Mouse (Mus musculus): ENCODE results near the gene Tlx1. TPM values are rescaled to one million over a fixed set of nuclear protein-coding genes. Genes with fewer than 3 reads are reported as not detected.

Tlx1 gene
- polyA plus RNA-seq, 3 experiments from 2014 or later, result not detected

DNA sequence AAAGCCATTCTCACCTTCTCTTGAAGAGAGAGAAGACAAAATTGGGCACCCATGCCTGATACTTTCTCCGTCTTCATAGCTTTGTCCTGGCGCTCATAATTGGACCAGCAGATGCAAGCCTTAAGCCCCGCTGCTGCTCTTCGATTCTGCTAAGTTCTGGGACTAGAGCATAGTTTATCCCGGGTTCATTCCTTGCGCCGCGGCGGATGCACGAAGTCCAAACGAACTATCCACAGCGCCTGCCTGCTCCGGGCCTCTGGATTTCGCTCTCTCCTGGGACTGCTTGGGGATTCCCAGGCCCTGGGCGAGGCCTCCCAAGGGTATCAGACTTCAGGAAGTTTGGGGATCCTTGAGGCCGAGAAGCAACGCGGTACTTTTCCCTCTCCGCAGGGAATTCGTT, 8.4 kb downstream of the Tlx1 start:
- ATAC-seq, result no peak

DNA sequence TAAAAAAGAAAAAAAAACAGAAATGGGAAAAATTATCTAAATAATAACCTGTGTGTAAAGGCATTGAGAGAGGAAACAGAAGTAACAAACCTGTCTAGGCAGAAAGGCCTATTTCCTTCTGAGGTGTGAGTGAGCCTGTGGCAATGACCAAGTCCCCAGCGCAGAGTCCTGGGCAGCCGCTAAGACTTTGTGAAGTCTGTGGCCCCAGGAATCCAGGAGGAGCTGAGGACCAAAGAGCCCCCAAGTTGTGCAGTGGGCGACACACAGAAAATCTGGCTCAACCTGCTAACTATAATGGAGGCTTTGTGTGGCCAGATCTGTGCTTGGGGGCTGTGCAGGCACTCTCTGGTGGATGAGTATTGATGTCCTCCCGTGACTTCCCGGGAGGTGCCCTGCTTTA, 9.0 kb downstream of the Tlx1 start:
- no peak for ATAC-seq

DNA sequence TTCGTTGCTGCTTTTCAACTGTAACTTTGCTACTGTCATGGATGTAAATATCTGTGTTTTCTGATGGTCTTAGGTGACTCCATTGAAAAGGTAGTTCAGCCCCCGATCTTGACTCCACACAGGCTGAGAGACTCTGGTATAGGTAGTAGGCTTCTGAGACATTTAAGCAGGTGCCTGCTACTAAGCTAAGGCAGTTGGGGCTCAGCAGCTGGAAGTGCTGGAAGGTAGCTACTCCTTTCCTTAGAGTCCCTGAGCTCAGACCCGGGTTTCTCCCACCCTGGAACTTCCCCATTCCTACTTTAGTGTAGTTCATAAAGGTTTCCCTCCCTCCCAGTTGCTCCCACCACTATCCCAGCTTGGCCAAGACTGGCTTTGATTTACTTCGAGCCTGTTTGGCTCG, 9.5 kb downstream of the Tlx1 start:
- ATAC-seq, result no peak

DNA sequence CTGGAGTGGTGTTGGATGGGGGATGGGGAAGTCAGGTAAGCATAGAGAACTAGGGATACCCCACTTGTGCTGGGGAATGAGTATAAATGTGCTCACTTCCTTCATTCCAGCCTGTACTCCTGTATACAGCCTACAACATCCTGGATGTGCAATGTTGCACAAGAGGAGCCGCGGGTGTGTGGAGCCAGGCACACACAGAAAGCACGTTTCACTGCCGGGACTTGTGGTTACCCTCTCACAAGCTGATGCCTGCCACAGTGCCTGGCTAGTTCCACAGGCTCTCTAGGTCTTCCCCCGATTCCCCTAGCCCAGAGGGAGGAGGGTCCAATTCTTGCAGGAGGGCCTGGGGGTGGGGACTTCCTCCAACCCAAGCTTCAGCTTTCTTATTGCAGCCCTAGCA, 10.0 kb downstream of the Tlx1 start:
- ATAC-seq, result no peak

DNA sequence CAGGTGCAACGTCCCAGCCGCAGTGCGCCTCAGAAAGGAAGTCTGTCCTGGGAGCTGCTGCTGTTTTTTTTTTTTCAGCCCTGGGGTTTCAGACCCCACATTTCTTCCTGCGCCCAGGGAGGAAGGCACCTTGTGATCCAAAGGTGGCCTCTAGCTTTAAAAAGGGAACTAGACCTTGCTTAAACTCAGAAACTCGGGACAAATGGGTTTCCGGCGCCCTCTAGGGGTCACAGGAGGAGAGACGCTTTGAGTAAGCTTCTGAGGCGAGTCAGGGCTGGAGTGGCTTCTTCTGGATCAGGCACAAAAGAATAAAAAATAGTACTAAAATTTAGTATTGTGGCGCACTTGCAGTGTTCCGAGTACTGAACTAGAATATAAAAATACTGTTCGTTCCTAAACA, 10.6 kb downstream of the Tlx1 start:
- ATAC-seq, result no peak

DNA sequence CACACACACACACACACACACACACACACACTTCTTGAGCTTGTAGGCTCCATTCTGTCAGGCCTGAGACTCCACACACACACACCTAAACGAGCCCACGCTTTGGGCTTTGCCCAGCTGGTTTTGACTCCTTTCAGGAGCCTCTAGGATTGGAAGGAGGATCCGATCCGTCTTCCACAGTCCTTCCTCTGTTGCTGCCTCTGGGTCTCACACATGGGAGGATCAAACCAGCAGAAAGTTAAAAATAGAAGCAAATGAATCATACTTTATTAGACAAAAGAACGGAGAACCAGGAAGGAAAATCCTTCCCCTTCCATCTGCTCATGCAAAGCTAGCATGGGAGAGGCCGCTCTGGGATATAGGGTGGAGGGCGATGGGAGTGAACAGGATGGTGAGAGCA, 11.7 kb downstream of the Tlx1 start:
- no peak for ATAC-seq

DNA sequence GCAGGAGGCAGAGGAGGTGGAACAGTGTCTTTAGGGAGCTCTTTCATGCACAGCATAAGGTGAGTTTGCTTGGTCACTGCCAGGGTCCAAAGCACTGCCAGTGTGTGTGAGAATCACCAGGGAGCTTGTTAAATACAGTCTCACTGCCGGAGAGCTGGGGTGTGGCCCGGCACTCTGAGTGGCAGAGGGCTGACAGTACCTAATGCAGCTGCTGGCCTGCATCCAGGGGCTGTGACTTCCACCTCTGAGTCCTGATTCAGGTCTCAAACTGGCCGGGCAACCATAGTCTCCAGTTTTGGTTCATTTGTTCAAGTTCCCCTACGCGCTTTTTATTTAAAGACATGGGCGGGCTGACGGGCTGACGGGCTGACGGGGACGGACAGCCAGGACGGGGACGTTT, 12.4 kb downstream of the Tlx1 start:
- ATAC-seq, result no peak

DNA sequence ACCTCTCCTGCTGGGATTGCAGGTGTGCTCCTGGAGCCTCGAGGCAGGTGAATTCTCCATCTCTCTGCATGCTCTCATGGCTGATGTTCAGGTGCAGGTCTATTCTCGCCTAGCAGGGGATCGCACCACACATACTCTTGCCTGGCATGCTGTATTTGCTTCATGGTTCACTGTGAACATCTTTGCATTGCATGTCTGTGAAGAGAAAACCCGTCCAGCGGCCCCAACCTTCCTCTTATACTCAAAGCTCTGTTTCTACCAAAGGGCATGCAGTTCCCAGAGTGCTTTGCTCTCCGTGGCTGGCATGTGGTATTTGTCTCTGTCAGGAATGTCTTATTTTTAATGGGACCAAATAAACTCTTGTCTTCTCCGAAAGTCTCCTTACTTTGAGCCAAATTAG, 20.0 kb downstream of the Tlx1 start:
- no peak for ATAC-seq

DNA sequence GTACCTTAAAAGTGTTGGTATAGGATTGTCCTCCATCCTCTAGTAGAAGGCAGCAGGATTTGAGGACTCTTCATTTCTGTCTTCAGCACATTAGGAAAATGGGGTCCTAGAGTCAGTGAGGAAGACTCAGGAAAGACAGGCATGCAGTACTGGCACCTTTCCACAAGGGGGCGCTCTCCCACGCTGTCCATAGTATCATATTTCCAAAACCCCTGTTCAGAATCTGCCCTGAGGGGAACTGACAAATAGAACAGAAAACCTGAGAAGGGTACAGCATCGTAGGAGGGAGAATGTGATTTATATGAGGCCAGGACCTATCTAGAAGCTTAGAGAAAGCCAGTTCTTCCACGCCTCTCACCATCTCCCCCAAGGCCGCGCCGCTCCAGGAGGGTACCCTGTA, 24.3 kb downstream of the Tlx1 start:
- no peak for ATAC-seq

DNA sequence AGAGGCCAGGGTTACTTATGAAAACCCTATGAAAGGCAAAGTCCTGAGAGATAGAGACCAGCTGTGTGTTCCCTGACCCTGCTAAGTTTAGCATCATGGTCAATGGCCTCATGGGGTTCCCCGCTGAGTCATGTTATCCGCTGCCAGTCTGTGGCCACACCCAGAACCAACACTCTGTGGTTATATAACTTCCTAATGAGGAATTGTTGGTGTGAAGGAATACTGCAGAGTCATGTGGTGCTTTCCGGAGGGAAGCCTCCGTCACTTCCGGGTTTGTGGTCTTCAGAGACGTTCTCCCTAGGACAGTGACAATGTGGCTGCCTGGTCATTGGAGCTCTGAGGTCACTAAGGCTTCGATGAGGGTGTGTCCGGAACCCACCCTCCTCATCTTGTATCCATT, 25.8 kb downstream of the Tlx1 start:
- ATAC-seq, result no peak

DNA sequence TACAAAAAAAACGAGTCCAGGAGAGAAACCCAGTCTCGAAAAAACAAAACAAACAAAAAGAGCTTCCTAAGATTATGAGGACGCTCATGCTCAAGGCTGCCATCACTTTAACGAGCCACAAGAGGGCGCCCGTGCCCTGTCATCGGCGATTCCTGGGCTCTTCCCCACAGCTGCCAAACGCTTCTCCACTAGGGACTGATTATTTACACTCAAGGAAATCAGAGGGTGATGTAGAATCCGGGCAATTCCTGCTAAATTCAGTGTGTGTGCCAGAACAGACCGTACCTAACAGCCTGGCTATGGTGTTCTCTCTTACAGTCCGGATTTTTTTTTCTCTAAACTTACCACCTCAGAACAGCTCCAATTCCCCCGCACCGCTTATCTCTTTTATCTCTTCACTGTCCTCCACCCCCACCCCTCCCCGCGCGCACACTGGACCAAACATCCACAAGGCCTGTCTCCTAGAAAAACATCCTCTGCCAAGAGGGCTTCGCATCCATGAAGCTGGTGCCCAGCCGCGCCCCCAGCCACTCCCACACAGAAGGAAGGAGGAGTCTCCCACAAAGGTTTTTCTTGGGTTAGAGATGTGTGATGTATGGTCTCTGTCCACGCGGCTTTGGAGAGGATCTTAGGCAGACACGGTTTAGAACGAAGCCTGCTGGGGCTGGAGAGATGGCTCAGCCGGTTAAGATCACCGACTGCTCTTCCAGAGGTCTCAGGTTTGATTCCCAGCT, 26.7 kb downstream of the Tlx1 start:
- ATAC-seq, result no peak

DNA sequence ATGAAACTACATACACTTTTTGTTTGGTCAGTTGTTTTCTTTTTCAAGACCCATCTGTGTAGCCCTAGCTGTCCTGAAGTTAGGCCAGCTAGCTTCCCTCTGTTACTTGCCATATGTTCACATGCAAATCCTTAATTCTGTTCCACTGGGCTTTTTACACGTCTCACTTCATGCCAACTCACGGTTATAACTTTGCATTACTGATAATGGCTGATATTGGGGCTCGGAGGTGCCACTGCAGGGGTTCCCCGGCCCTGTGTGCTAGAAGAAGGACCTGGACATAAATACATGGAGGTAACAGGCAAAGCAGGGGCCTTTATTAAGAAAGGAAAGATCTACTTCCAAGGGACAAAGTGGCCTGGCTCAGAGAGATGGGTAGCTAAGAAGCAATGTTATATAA, 29.0 kb downstream of the Tlx1 start:
- ATAC-seq, result no peak

DNA sequence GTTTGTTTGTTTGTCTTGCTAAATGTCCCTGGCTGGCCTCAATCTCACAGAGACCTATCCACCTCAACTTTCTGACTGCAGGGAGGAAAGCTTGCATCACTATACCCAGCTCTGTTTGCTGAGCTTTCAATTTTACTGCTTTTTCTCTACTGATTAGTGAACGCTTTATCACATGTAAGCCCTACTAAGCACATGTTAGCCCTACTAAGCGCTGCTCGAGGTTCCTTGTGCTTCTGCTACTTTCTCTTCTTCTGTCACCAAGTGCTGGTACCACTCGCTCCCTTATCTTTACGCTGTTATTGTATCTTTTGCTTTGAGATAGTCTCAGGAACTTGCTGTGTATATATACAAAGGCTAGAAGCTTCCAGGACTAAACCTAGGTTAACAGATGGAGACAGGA, 30.0 kb downstream of the Tlx1 start:
- ATAC-seq, result no peak

DNA sequence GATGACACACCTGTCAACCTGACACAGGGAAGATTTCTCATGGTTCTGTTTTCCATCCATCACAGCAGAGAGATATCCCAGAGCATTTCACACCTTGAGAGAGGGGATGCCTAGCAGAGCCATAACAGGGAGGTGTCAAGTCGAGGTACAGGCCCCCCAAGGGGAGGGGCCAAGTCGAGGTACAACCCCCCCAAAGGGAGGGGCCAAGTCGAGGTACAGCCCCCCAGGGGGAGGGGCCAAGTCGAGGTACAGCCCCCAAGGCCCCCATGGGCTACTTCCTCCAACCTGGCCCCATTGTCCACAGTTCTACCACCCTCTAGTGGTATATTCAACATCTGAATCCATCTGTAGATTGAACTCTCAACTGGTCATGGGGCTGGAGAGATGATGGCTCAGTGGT, 44.2 kb downstream of the Tlx1 start:
- no peak for ATAC-seq

DNA sequence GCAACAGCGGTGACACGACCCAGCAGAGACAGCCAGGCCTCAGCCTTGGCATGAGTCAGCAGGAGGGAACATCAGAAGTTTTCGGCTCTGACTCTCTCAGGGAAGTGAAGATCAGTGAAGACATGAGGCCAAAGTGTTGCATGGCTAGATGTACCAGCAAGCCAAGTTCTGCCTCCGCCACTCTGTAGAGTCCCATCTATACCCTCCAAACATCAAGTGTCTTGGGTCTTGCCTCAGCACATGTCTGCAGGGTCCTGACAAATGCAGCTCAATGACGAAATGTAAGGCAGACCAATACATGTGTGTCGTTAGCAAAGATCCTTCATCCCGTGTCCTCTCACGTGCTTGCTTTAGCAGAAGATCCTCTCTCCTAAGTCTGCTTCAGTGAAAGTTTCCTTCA, 46.5 kb downstream of the Tlx1 start:
- ATAC-seq, result no peak

DNA sequence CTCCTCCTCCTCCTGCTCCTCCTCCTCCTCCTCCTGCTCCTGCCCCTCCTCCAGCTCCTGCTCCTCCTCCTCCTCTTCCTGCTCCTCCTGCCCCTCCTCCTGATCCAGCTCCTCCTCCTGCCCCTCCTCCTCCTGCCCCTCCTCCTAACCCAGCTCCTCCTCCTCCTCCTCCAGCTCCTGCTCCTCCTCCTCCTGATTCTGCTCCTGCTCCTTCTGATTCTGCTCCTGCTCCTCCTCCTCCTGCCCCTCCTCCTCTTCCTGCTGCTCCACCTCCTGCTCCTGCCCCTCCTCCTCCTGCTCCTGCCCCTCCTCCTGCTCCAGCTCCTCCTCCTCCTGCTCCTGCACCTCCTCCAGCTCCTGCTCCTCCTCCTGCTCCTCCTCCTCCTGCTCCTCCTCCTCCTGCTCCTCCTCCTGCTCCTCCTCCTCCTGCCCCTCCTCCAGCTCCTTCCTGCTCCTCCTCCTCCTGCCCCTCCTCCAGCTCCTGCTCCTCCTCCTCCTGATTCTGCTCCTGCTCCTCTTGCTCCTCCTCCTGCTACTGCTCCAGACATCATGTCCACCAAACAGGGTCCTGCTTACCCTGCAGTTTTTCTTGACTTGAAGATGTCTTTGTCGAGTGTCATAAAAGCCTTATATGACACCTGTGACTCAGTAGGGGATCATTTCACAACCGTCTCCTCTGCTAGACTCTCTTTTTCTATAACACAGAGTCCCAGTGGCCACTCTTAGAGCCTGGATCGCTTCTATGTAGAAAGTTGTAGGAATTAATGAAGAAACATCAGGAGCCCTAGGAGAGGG, 55.0 kb downstream of the Tlx1 start:
- ATAC-seq, result no peak

Other genes with a start within 250 kb of the Tlx1 start
- gene Slf2, start 219.5 kb upstream of the Tlx1 start, polyA plus RNA-seq (2017; shearing (Covaris generic)), result 10 to 100 TPM; 24.9 to 27.0 (median 25.0) TPM
- under 1 TPM in 1 of 3 experiments, not detected in 2; 0.08 TPM for gene Sema4g, start 161.6 kb upstream of the Tlx1 start, polyA plus RNA-seq (2017; shearing (Covaris generic))
- gene Twnk, start 145.0 kb upstream of the Tlx1 start, polyA plus RNA-seq (2017; shearing (Covaris generic)), result 10 to 100 TPM in 1 of 3 experiments, 1 to 10 TPM in 2; 4.7 to 10.7 (median 9.8) TPM
- gene Mrpl43, start 144.2 kb upstream of the Tlx1 start, polyA plus RNA-seq (2017; shearing (Covaris generic)), result 10 to 100 TPM; 51.6 to 65.3 (median 55.9) TPM
- 1 to 10 TPM in 1 of 3 experiments, under 1 TPM in 1, not detected in 1; 0.99 to 1.1 TPM for gene Lzts2, start 136.3 kb upstream of the Tlx1 start, polyA plus RNA-seq (2017; shearing (Covaris generic))
- not detected for gene Pdzd7, start 105.0 kb upstream of the Tlx1 start, polyA plus RNA-seq (2017; shearing (Covaris generic))
- 10 to 100 TPM; 61.5 to 97.7 (median 97.5) TPM for gene Sfxn3, start 103.2 kb upstream of the Tlx1 start, polyA plus RNA-seq (2017; shearing (Covaris generic))
- 1 to 10 TPM in 1 of 3 experiments, under 1 TPM in 2; 0.21 to 1.0 (median 0.56) TPM for gene Kazald1, start 75.4 kb upstream of the Tlx1 start, polyA plus RNA-seq (2017; shearing (Covaris generic))
- not detected for gene Lbx1, start 85.1 kb downstream of the Tlx1 start, polyA plus RNA-seq (2017; shearing (Covaris generic))
- 10 to 100 TPM; 25.7 to 36.4 (median 32.8) TPM for gene Btrc, start 213.1 kb downstream of the Tlx1 start, polyA plus RNA-seq (2017; shearing (Covaris generic))